Mouse (Mus musculus): ENCODE measurements around the gene Tyms. TPM values are rescaled to one million over a fixed set of nuclear protein-coding genes. Genes with fewer than 3 reads are reported as not detected.

Gene Tyms
- polyA plus RNA-seq, 1 experiment from 2014 or later = 99.2 TPM

DNA sequence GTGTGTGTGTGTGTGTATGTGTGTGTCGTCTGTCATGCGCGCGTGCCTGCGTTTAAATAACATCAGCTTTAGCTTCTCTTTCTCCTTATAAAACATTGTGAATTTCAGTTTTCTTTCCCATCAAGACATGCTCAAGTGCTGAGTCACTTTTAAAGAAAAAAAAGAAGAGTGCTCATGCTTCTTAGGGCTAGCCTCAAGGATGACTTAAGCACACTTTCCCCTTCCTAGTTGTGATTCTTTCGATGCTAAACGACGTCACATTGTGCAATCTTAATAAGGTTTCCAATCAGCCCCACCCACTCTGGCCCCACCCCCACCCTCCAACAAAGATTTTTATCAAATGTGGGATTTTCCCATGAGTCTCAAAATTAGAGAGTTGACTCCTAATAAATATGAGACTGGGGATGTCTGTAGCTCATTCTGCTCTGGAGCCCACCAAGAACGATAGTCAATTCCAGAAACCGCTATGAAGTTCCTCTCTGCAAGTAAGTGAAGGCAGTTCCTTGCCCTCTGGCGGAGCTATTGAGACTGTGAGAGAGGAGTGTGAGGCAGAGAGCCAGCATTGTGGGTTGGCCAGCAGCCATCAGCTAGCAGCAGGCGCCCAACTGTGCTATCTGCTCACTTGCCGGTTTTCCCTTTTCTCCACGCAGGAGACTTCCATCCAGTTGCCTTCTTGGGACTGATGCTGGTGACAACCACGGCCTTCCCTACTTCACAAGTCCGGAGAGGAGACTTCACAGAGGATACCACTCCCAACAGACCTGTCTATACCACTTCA is 60.5 kb downstream of the Tyms start, which contains the start of gene Il6:
Gene Il6, plus strand, starts transcription at position 389 of the 778 bp plus-strand sequence.
- 52% methylated on average over 16 of the region's 16 CpGs for WGBS
- H3K9ac ChIP-seq (replicated peaks) = no peak within 1 kb of the TSS
- peak; percentile 91 for ATAC-seq (replicated peaks)

More for the DNA sequence above, 60.5 kb downstream of the Tyms start, which contains the start of gene Il6:
- Histone ChIP-seq H3K4me2 (replicated peaks) (no peak within 1 kb of the TSS), H3K27me3 (no peaks in the 10 kb centered on the region), H3K4me1 (peaks cover 3% of the 10 kb centered on the region; the same call in 1 of the 2 replicates), H3K4me3 (no peak within 1 kb of the TSS), H3K9me3 (no peaks in the 10 kb centered on the region), H3K36me3 (no peaks in the 10 kb centered on the region), H3K27ac (replicated peaks) (no peak within 1 kb of the TSS)

Other genes starting within 250 kb of the Tyms start
- not detected in 2 replicates for gene Il6, start 60.5 kb downstream of the Tyms start, polyA plus RNA-seq (2015; fragmentation: Nextera tagmentation; extraction: Ambion mirVana)
- 12.7 and 12.8 TPM in 2 replicates for gene Garem2, start 31.5 kb upstream of the Tyms start, polyA plus RNA-seq (2015; fragmentation: Nextera tagmentation; extraction: Ambion mirVana)
- gene 3110082J24Rik, start 32.5 kb upstream of the Tyms start, polyA plus RNA-seq (2015; fragmentation: Nextera tagmentation; extraction: Ambion mirVana) = 2.9 and 3.1 TPM in 2 replicates
- 73.9 and 79.7 TPM in 2 replicates for gene Hadha, start 81.5 kb upstream of the Tyms start, polyA plus RNA-seq (2015; fragmentation: Nextera tagmentation; extraction: Ambion mirVana)
- 65.2 and 73.6 TPM in 2 replicates for gene Hadhb, start 81.6 kb upstream of the Tyms start, polyA plus RNA-seq (2015; fragmentation: Nextera tagmentation; extraction: Ambion mirVana)
- not detected in 2 replicates for gene Adgrf3, start 132.1 kb upstream of the Tyms start, polyA plus RNA-seq (2015; fragmentation: Nextera tagmentation; extraction: Ambion mirVana)
- gene Selenoi, start 159.0 kb upstream of the Tyms start, polyA plus RNA-seq (2015; fragmentation: Nextera tagmentation; extraction: Ambion mirVana) = 25.8 and 26.4 TPM in 2 replicates
- gene Drc1, start 207.8 kb upstream of the Tyms start, polyA plus RNA-seq (2015; fragmentation: Nextera tagmentation; extraction: Ambion mirVana) = 5.3 and 6.8 TPM in 2 replicates